Mouse (Mus musculus) thymus, postnatal 14 days (tissue): ENCODE data around the gene Pik3cd.

ENCODE experiments used
- DNase-seq: peaks from one replicate; pipeline ENCODE4 v3.0.0; 2021

The Pik3cd gene

GRCm38 (mm10) chr4:149723855-149724731 lies 21.7 kb upstream of the Pik3cd start:
- peak; percentile 69 for DNase-seq

DNA sequence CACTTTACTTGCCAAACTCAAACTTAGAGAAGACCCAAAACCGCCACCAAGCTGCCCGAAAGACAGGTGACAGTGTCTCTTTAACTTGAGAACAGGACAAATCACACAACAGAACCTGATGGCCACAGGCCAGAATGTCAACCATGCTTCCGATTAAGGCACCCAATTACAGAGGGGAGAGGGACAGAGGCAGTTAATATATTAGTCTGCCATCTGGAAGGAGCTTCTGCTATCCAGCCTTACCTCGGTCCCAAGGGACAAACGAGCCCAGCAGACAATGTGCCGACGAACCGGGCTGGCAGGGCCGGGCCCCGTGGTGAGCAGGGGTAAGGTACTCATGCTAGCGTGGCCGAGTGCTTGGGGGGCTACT lies 20.6 kb upstream of the Pik3cd start:
- DNase-seq, result no peak

GRCm38 (mm10) chr4:149722104-149723020 lies 20.0 kb upstream of the Pik3cd start:
- DNase-seq, result no peak

DNA sequence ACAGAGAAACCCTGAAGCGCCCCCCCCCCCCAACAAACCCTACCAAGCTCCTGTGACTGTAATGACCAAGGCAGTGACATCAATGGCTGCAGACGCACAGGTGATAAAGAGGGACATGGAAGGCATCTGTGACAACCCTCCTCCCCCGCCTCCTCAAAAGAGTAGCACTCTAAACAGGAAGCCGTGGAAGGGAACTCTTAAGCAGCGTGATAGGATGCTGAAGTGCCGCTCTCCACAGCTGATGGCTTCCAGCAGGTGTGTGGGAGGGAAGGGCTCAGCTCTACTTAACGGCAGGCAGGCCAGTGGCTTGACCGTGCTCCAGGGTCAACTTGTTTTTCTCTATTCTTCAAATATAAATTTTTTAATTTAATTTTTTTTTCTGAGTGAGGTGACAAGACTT lies 18.8 kb upstream of the Pik3cd start:
- peak; percentile 42 for DNase-seq

DNA sequence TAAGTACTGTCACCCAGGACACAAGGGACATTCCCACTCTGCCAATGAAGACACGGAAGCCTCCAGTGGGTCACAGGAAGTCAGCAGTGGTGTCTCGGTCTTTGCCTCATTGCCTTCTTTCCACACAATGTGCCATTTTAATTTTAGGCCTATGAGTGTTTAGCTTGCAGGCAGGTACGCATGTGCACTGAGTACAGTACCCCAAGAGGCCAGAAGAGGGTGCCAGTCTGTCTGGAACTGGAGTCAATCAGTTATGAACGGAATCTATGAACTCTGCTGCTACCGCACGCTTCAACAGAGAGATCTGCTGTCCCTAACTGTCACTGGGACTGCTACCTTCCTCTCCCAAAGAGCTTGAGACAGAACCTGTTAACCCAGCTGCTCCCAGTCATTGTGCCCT lies 17.3 kb upstream of the Pik3cd start:
- DNase-seq, result peak; percentile 56

DNA sequence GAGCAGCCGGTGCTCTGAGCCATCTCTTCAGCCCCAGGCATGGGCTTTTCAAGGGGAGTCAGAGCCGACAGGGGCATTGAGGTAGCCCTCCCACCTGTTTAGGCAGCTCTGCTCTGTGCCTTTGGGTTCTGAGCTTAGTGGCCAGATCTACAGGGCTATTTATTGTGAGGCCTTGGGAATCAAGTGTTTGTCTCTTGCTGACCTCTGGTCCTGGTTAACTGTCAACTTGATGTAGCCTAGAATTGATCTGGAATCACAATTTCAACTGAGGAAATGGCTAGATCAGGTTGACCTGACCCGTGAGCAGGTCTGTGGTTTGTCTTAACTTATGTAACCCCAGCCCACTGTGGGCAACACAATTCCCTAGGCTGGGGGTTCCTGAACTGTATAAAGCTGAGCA lies 12.2 kb upstream of the Pik3cd start:
- no peak for DNase-seq

GRCm38 (mm10) chr4:149711955-149712354 lies 9.6 kb upstream of the Pik3cd start:
- peak; percentile 51 for DNase-seq

GRCm38 (mm10) chr4:149711485-149711884 lies 9.1 kb upstream of the Pik3cd start:
- no peak for DNase-seq

- DNase-seq, result peak; percentile 82
Observed at GRCm38 (mm10) chr4:149710510-149710909, 8.1 kb upstream of the Pik3cd start.

DNA sequence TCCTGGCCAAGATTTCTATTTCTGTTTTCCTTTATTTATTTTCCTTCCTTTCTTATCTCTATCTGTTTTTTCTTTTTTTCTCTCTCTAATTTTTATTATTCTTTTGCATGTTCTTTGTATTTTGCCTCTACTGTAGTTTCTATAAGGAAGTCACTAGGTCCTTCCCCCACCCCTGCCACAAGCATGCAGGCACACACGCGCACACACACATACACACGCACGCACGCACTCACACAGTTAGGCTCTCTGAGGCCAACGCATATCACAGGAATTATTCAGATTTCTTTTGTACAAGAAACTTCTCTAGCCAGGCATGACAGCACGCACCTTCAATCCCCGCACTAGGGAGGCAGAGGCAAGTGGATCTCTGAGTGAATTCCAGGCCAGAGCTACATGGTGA lies 3.6 kb upstream of the Pik3cd start:
- DNase-seq, result peak; percentile 44

- DNase-seq, result no peak
Observed at GRCm38 (mm10) chr4:149705298-149705697, 2.9 kb upstream of the Pik3cd start.

- peak; percentile 85 for DNase-seq
Observed at GRCm38 (mm10) chr4:149701426-149702209, 753 bp downstream of the Pik3cd start.

DNA sequence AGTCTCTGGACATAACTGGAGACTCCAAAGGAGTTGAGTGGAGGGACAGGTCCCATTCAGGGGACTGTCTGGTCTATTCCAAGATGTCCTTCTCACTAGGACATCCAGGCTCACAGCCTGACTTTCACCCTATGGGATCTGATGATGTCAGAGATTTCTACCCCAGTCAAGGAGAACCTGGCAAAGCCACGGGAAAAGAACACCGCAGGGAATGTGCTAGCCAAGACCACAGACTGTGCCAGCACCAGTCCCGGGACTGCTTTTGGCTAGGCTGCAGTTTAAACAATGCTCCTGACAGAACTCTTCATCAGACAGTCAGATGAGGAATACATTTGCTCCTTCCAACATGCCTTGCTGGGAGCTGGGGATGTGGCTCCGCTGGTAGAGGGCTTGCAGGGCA lies 2.4 kb downstream of the Pik3cd start:
- DNase-seq, result no peak

GRCm38 (mm10) chr4:149698197-149698821 lies 4.1 kb downstream of the Pik3cd start:
- DNase-seq, result peak; percentile 79

DNA sequence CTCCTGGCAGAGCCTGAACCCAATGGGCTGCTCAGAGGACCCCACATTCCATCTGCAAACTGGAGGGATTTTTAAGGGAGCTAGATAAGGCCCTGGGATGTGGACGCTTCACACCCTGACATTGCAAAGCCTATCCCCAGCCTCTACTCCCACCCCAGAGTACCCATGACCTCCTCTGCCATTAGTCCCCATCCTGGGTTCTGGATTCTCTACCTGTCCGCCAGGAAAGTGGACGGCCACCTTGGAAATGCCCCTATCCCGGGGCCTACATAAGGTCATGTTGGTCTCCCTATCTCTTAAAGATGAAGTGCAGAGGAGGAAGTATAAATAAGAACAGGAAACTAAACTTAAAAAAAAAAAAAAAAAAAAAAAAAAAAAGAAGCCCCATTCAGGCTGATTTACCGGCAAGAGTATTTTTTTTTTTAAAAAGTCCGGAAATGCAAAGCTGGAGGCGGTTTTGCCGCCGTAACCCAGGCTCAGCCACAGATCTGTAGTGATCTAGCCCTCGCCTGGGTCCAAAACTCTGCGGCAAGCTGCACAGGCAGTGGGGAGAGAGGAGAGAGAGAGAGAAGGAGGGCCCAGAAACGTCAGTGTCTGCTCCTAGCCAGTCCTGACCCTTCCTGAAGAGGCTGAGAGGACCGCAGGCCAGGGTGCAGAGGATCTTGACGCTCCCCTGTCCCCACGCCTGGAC lies 4.7 kb downstream of the Pik3cd start:
- DNase-seq, result peak; percentile 76

- peak; percentile 43 for DNase-seq
Observed at GRCm38 (mm10) chr4:149696189-149696971, 6.0 kb downstream of the Pik3cd start.

GRCm38 (mm10) chr4:149691368-149691767 lies 11.0 kb downstream of the Pik3cd start:
- no peak for DNase-seq

DNA sequence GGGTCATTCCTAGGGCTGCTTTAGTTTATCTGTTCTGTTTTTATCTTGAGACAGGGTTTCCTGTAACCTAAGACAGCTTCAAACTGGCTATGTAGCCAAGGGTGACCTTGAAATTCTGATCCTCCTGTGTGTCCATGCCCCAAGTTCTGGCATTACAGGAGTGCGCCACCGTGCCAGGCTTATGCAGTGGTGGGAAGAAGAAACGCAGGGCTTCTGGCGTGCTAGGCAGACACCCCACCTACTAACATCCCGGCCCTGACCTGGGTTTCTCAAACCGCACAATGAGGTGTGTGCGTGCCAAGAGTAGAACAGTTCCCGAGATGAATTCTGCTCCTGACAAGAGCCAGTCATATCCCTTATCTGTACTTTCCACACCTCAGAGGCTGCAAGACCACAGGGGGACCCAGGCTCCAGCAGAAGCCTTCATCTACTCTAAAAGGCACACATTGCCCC lies 11.5 kb downstream of the Pik3cd start:
- no peak for DNase-seq

DNA sequence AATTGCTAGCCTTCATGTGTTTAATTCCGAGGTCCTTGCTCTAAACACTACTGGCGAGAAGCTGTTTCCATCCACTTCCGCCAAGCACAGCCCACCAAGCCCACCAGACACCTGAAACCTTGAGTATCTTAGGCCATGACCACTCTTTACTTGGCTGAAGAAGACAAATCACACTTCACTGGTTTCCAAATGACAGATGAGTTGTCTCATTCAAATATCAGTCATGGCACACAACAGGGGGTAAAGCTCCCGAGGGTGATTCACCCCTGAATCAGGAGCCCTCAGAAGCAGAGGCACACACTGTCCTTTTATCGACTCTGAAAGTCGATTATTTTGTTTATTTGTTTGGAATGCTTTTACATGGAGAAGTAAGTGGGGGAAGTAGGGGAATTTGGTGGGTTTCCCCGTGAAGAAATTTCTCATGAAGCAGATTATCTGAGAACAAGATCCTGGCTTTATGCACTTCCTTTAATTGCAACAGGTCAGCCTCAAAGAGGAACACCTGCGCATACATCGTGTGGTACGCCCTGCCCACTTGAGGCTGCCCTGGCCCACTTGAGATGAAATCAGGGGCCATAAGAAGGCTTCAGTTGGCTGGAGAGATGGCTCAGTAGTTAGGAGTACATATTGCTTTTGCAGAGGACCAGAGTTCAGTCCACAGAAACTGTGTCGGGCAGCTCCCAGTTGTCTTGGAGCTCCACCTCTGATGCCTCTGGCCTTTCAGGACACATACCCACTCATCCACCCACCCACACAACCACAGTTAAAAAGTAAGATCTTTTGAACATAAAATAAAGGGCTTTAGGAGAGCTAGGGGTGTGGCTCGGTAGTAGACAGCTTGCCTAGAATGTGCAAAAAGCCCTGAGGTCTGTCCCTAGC lies 12.3 kb downstream of the Pik3cd start:
- DNase-seq, result no peak

DNA sequence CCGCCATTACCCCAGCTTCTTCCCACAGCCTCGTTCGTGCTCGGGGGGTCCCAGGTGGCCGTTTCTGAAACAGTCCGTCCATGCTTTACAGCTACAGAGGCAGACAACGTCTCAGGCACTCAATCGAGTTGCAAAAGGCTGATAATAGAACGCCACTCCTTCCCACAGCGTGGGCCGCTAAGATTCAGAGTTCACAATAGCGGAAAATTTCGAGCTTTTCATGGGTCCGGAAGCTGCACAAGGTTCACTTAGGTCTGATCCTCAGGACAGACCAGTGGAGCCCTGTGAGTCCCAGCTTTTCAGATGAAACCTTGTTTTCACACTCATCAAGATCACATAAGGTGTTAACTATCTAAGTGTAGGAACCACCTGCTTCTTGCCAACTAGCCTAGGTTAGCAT lies 13.5 kb downstream of the Pik3cd start:
- no peak for DNase-seq
